Mouse (Mus musculus): ENCODE data around the gene Cfi.

Gene Cfi

DNA sequence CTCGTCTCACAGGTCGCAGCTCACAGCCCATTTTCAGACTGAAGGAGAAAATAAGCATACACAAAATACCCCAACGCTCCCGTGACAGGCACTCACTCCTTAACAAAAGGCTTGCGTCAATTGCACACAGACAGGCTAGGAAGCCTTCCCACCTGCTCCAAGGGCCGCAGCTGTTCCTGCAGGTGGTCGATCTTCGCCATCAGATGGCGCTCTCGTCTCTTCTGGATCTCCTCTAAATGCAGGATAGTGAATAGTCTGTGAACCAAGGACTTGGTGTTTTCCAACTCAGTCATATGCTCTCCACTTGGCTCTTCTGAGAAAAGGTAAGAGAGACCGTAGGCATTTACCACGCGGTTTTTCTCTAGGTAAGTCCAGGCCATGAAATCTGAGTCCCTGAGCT, 82.8 kb downstream of the Cfi start:
- DNase-seq (ENCODE audit: extremely low read depth, low read depth, low spot score) = no peak

DNA sequence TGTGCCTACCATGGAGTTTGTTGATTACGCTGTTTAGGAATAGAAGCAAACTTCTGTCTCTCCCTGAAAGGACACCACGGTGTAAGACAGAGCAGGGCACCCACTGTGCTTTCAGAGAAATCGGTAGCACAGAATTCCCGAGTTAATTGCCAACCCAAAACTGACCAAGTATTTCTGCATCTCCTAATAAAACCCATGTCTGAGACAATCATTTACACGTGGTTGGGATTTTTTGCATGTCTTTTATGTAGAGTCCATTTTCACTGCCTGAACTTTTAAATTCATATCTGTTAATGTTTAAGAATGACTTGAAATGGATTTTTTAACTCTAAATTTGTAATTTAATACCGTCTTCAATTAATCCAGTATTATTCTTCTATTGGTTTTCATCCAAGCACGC, 87.9 kb downstream of the Cfi start:
- DNase-seq (ENCODE audit: extremely low read depth, low read depth, low spot score) = no peak
